Mouse (Mus musculus): Measurements from ENCODE around the gene Defb20.
A peak's percentile ranks its signal among the peaks of the same experiment; 100 is the strongest.
"Not testable (repeated sequence)": the region's sequence is repeated elsewhere in the genome, so short reads cannot be mapped to it uniquely, and the experiment has no call there.

Defb20 gene

GRCm38 (mm10) chr2:152476763-152477162, at the start of gene Defb20:
TSS of gene Defb20 (plus strand) at chr2:152477063.
- DNase-seq (ENCODE audit: low read depth, low spot score) = no peak

- no peak for DNase-seq (ENCODE audit: low read depth, low spot score)
Measured at GRCm38 (mm10) chr2:152427493-152427892, 49.4 kb upstream of the Defb20 start.

GRCm38 (mm10) chr2:152428481-152428880, 48.4 kb upstream of the Defb20 start:
- not testable (repeated sequence) for DNase-seq (ENCODE audit: low read depth, low spot score)

GRCm38 (mm10) chr2:152436405-152436901, 40.4 kb upstream of the Defb20 start:
- no peak for DNase-seq (ENCODE audit: low read depth, low spot score)

GRCm38 (mm10) chr2:152436983-152437860, 39.6 kb upstream of the Defb20 start:
- peak; percentile 84 for DNase-seq (ENCODE audit: low read depth, low spot score)

- DNase-seq (ENCODE audit: low read depth, low spot score) = no peak
Measured at GRCm38 (mm10) chr2:152438963-152439362, 37.9 kb upstream of the Defb20 start.

GRCm38 (mm10) chr2:152439833-152440232, 37.0 kb upstream of the Defb20 start:
- no peak for DNase-seq (ENCODE audit: low read depth, low spot score)

- DNase-seq (ENCODE audit: low read depth, low spot score) = no peak
Measured at GRCm38 (mm10) chr2:152442322-152442721, 34.5 kb upstream of the Defb20 start.

GRCm38 (mm10) chr2:152443281-152443680, 33.6 kb upstream of the Defb20 start:
- DNase-seq (ENCODE audit: low read depth, low spot score) = no peak

- no peak for DNase-seq (ENCODE audit: low read depth, low spot score)
Measured at GRCm38 (mm10) chr2:152446642-152447041, 30.2 kb upstream of the Defb20 start.

GRCm38 (mm10) chr2:152447461-152447860, 29.4 kb upstream of the Defb20 start:
- DNase-seq (ENCODE audit: low read depth, low spot score) = no peak

GRCm38 (mm10) chr2:152450241-152450640, 26.6 kb upstream of the Defb20 start:
- DNase-seq (ENCODE audit: low read depth, low spot score) = peak; percentile 70

GRCm38 (mm10) chr2:152452101-152452781, 24.6 kb upstream of the Defb20 start:
- no peak for DNase-seq (ENCODE audit: low read depth, low spot score)

- peak; percentile 10 for DNase-seq (ENCODE audit: low read depth, low spot score)
Measured at GRCm38 (mm10) chr2:152459241-152459640, 17.6 kb upstream of the Defb20 start.

GRCm38 (mm10) chr2:152464570-152465150, 12.2 kb upstream of the Defb20 start, which contains the start of gene Defb23:
TSS of gene Defb23 (minus strand) at chr2:152464620.
- no peak for DNase-seq (ENCODE audit: low read depth, low spot score)

GRCm38 (mm10) chr2:152470973-152471372, 5.9 kb upstream of the Defb20 start:
- DNase-seq (ENCODE audit: low read depth, low spot score) = peak; percentile 61

GRCm38 (mm10) chr2:152472434-152472833, 4.4 kb upstream of the Defb20 start:
- no peak for DNase-seq (ENCODE audit: low read depth, low spot score)

GRCm38 (mm10) chr2:152480881-152481280, 4.0 kb downstream of the Defb20 start:
- DNase-seq (ENCODE audit: low read depth, low spot score) = no peak

GRCm38 (mm10) chr2:152481726-152482125, 4.9 kb downstream of the Defb20 start:
- DNase-seq (ENCODE audit: low read depth, low spot score) = no peak

GRCm38 (mm10) chr2:152487024-152487423, 10.2 kb downstream of the Defb20 start:
- DNase-seq (ENCODE audit: low read depth, low spot score) = peak; percentile 8

- no peak for DNase-seq (ENCODE audit: low read depth, low spot score)
Measured at GRCm38 (mm10) chr2:152490038-152490437, 13.2 kb downstream of the Defb20 start, which contains the start of gene Defb22. TSS of gene Defb22 (minus strand) at chr2:152490138.

GRCm38 (mm10) chr2:152493151-152493550, 16.3 kb downstream of the Defb20 start:
- no peak for DNase-seq (ENCODE audit: low read depth, low spot score)

Data from forelimb bud, embryonic 11.5 days (tissue).